Mouse (Mus musculus) lung, embryonic 14.5 days (tissue): ENCODE measurements around the gene Amz1. TPM values are rescaled to one million over a fixed set of nuclear protein-coding genes. Genes with fewer than 3 reads are reported as not detected.
A peak's percentile ranks its signal among the peaks of the same experiment; 100 is the strongest.

ENCODE experiments used
- ATAC-seq: fragments of 200-750 bp; cut with Nextera tagmentation; 2 replicates; pipeline ENCODE4 v1.8.0; 2017; ENCODE audit warnings: mild to moderate bottlenecking, moderate TSS enrichment, moderate library complexity; ENCODE audit not compliant: insufficient read depth
- DNase-seq: peaks from one replicate; pipeline ENCODE4 v3.0.0-alpha.2; 2015
- H3K27ac ChIP-seq: fragments of 300-500 bp; sonication (generic); 2 replicates; pipeline ENCODE4 v1.5.1; 2014; ENCODE audit warnings: low read depth, mild to moderate bottlenecking, moderate library complexity
- H3K27me3 ChIP-seq: fragments of 300-500 bp; sonication (generic); 2 replicates; pipeline ENCODE4 v1.6.1; 2014; ENCODE audit warnings: low read length, control low read depth; ENCODE audit not compliant: insufficient read depth
- H3K36me3 ChIP-seq: fragments of 300-500 bp; sonication (generic); 2 replicates; pipeline ENCODE4 v1.6.1; 2014; ENCODE audit warnings: control low read depth; ENCODE audit not compliant: insufficient read depth
- H3K4me1 ChIP-seq: fragments of 300-500 bp; sonication (generic); 2 replicates; pipeline ENCODE4 v1.6.1; 2014; ENCODE audit warnings: antibody characterized with exemption, control low read depth; ENCODE audit not compliant: insufficient read depth
- H3K4me2 ChIP-seq: fragments of 300-500 bp; sonication (generic); 2 replicates; pipeline ENCODE4 v1.6.1; 2014; ENCODE audit warnings: mild to moderate bottlenecking
- H3K4me3 ChIP-seq: fragments of 300-500 bp; sonication (generic); 2 replicates; pipeline ENCODE4 v1.5.1; 2014; ENCODE audit warnings: low read depth, low read length
- H3K9ac ChIP-seq: fragments of 300-500 bp; sonication (generic); 2 replicates; pipeline ENCODE4 v1.6.1; 2014
- H3K9me3 ChIP-seq: fragments of 300-500 bp; sonication (generic); 2 replicates; pipeline ENCODE4 v1.6.1; 2016; ENCODE audit warnings: low read depth, low read length, control low read depth
- CTCF ChIP-seq: IDR thresholded peaks from 2 replicates; pipeline ENCODE4 v1.5.1; 2016; ENCODE audit warnings: antibody characterized with exemption, low read depth
- WGBS: fragments of 180-500 bp; shearing (Covaris S2); extraction: QIAGEN DNeasy Blood & Tissue Kit; methylation state at CpG from one replicate; pipeline ENCODE4 v1.1.7; 2014; 5-methylcytosine and 5-hydroxymethylcytosine counted together
- polyA plus RNA-seq: library from polyadenylated mRNA; unstranded; fragments of >200 nt; fragmentation: Nextera tagmentation; extraction: Ambion mirVana; gene quantifications from 2 replicates; pipeline ENCODE4 v1.2.1, GENCODE M21; 2014

Gene Amz1
- polyA plus RNA-seq, 1 experiment from 2014 or later = 0.99 TPM

DNA sequence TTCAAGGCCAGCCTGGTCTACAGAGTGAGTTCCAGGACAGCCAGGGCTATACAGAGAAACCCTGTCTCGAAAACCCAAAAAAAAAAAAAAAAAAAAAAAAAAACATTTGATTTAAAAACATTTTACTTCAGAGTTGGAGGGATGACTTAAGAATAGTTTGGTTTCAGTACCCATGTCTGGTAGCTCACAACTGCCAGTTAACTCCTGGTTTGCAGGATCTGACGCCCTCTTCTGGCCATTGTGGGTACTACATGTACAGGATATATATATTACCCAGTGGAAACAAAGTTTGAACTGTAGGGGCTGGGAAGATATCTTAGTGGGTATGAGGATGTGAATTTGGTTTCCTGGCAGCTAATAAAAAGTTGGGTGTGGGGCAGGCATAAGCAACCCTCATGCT, 27.0 kb downstream of the Amz1 start:
- Histone ChIP-seq H3K4me3 (no peak overlapping the region), H3K27me3 (no peaks in the 10 kb centered on the region), H3K4me1 (no peaks in the 10 kb centered on the region), H3K9ac (no peak overlapping the region), H3K9me3 (no peaks in the 10 kb centered on the region), H3K36me3 (no peaks in the 10 kb centered on the region), H3K27ac (no peak overlapping the region), H3K4me2 (no peak overlapping the region)
- WGBS = 0% methylated on average over 1 of the region's 2 CpGs
- DNase-seq = peak; percentile 55
- peak; percentile 67 for TF ChIP-seq CTCF
- no peak for ATAC-seq

DNA sequence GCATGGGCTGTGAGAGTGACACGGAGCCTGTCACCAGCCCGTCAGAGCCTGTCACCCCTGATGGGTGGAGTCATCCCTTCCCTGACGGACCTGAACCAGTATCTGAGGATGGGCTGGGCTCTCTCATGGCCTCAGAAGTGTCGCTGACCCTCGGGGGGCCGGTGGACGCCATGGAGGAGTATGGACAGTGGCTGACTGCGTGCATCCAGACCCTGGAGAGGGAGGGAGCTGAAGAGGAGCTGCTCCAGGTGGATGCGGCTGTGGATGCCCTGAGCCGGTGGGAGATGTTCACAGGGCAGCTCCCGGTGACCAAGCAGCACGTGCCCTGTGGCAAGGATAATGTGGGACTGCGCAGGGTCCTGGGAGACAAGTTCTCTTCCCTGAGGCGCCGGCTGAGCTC, 28.1 kb downstream of the Amz1 start:
- DNase-seq (no peak), ATAC-seq (no peak)
- Histone ChIP-seq H3K27ac (no peak overlapping the region), H3K4me2 (no peak overlapping the region), H3K4me1 (no peaks in the 10 kb centered on the region), H3K36me3 (peaks cover 3% of the 10 kb centered on the region; the same call in 1 of the 2 replicates), H3K4me3 (no peak overlapping the region), H3K27me3 (no peaks in the 10 kb centered on the region), H3K9me3 (no peaks in the 10 kb centered on the region), H3K9ac (no peak overlapping the region)
- no peak for TF ChIP-seq CTCF
- WGBS = 89% methylated on average over 15 of the region's 15 CpGs

DNA sequence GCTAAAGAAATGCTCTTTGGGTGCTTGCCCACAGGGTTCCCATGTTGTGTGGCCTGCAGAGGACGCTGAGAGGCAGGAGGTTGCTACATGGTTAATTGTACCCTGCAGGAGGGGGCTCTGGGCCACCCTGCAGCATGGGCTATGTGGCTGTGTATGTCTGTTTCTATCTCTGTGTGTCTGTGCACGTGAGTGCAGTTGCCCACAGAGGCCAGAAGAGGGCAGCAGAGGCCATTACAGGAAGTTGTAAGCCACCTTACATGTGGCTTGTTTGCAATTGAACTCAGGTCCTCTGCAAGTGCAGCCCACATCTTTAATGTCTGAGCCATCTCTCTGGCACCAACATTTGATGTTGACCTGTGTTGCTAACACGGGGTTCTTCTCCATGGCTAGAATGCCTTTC, 28.7 kb downstream of the Amz1 start:
- no peaks in the 10 kb centered on the region for H3K4me1 ChIP-seq
- no peak for ATAC-seq
- H3K9me3 ChIP-seq = no peaks in the 10 kb centered on the region
- H3K4me2 ChIP-seq = no peak overlapping the region
- peak; percentile 59 for TF ChIP-seq CTCF
- H3K27ac ChIP-seq = no peak overlapping the region; the same call in 1 of the 2 replicates
- H3K36me3 ChIP-seq = peaks cover 8% of the 10 kb centered on the region
- no peak overlapping the region for H3K9ac ChIP-seq
- no peak for DNase-seq
- WGBS = 90% methylated on average over 3 of the region's 3 CpGs
- H3K27me3 ChIP-seq = no peaks in the 10 kb centered on the region
- no peak overlapping the region for H3K4me3 ChIP-seq

DNA sequence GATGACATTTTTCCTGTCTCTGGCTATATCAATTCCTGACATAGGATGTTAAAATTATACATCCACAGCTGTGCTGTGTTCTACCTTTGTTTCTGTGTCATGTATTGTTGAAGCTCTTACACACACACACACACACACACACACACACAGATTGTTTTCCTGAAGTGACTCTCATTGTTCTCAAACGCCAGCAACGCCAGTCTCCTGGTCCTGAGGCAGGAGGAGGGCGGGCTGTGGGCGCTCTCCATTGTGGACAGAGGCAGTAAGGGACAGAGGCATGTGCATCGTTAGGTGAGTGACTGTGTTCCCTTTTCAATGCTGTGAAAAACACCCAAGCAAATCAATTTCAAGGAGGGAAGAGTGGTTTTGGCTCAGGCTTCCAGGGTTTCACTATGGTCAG, 29.3 kb downstream of the Amz1 start:
- no peak for ATAC-seq
- no peak overlapping the region for H3K4me3 ChIP-seq
- no peaks in the 10 kb centered on the region for H3K9me3 ChIP-seq
- H3K36me3 ChIP-seq = peaks cover 13% of the 10 kb centered on the region
- no peaks in the 10 kb centered on the region for H3K27me3 ChIP-seq
- no peak overlapping the region for H3K27ac ChIP-seq
- 66% methylated on average over 5 of the region's 5 CpGs for WGBS
- TF ChIP-seq CTCF = no peak
- DNase-seq = peak; percentile 33
- no peaks in the 10 kb centered on the region for H3K4me1 ChIP-seq
- H3K4me2 ChIP-seq = no peak overlapping the region
- H3K9ac ChIP-seq = no peak overlapping the region

DNA sequence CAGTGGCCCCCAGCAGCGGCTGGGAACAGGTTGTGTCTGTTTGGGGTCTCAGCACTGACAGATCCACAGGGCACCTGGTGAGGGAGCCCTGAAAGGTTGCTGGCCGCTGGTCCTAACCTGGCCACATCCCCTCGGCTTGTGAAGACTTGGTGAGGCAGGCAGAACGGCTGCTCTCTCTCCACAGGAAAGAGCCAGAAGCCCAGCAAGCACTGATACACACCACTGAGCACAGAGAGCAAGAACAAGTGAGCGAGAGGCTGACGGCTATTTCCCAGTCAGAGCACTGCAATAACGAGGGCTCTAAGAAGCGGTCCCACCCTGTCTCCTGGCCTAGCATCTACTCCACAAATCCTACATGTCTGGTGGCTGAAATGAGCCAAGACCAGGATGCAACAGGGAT, 34.9 kb downstream of the Amz1 start:
- Histone ChIP-seq H3K9ac (no peak overlapping the region), H3K4me2 (no peak overlapping the region), H3K9me3 (no peaks in the 10 kb centered on the region), H3K27ac (no peak overlapping the region), H3K27me3 (no peaks in the 10 kb centered on the region), H3K36me3 (peaks cover 63% of the 10 kb centered on the region), H3K4me1 (no peaks in the 10 kb centered on the region), H3K4me3 (no peak overlapping the region)
- ATAC-seq (no peak), DNase-seq (no peak)
- WGBS = 90% methylated on average over 8 of the region's 8 CpGs
- TF ChIP-seq CTCF = no peak

DNA sequence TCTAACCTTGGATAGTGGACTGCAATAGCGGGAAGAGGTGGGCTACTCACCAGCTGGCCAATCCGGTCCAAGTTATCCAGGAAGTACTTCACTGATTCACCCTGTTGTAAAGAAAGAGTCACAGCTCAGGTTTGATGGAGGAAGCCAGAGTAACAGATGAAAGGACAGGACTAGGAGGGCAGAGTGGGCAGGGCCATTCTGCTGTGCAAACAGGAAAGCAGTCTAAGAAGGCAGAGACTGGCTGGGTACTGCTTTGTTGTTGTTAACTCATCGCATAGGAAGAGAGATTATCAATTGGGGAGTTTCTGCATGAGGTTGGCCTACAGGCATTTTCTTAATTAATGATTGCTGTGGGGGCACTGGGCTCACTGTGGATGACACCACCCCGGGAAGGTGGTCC, 38.6 kb downstream of the Amz1 start:
- 80% methylated on average over 4 of the region's 4 CpGs for WGBS
- H3K27me3 ChIP-seq = no peaks in the 10 kb centered on the region
- ATAC-seq (no peak), DNase-seq (no peak)
- no peak overlapping the region for H3K4me2 ChIP-seq
- peaks cover 62% of the 10 kb centered on the region for H3K36me3 ChIP-seq
- no peaks in the 10 kb centered on the region for H3K9me3 ChIP-seq
- H3K9ac ChIP-seq = no peak overlapping the region
- H3K4me1 ChIP-seq = peaks cover 3% of the 10 kb centered on the region
- no peak overlapping the region for H3K27ac ChIP-seq
- no peak overlapping the region for H3K4me3 ChIP-seq
- TF ChIP-seq CTCF = no peak

DNA sequence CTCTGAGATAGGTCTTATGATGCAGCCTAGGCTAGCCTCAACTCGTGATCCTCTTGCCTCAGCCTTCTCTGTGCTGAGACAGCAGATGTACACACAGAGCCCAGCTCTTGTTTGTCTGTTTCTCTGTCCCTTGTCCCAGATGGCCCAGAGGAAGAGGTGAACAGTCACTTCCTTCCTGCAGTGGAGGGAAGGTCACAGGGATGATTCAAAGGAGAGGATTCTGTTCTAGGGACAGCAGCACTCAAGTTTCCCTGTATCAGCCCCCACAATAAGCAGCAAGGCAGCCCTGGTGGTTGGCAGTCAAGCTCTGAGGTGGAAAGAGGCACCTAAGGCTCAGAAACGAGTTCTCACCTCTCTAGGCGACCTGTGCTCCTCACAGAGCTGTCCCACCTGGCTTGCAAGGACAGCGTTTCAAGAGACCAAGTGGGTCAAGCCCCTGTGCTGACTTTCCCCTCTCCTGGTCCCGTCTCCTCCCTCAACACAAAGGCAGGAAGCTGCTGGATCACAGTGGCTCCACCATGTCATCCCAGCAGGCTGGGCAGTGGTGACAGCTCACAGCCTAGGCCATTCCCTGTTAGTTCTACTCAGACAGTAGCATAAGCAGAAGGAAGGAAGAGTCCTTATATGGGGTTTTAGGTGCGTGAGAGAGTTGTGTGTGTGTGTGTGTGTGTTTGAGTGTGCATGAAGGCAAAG, 41.1 kb downstream of the Amz1 start:
- H3K4me1 ChIP-seq = peaks cover 20% of the 10 kb centered on the region
- H3K27ac ChIP-seq = peak overlapping the region; percentile 71
- H3K27me3 ChIP-seq = no peaks in the 10 kb centered on the region
- ATAC-seq (no peak), DNase-seq (peak; percentile 45)
- no peak overlapping the region for H3K4me2 ChIP-seq
- no peak overlapping the region for H3K9ac ChIP-seq
- 53% methylated on average over 6 of the region's 6 CpGs for WGBS
- H3K4me3 ChIP-seq = no peak overlapping the region
- H3K36me3 ChIP-seq = peaks cover 42% of the 10 kb centered on the region
- TF ChIP-seq CTCF = no peak
- H3K9me3 ChIP-seq = no peaks in the 10 kb centered on the region
